Mouse (Mus musculus): Measurements from ENCODE around the gene Tubgcp4. TPM values are rescaled to one million over a fixed set of nuclear protein-coding genes. Genes with fewer than 3 reads are reported as not detected.

Tubgcp4 gene
- polyA plus RNA-seq, 1 experiment from 2014 or later, result 76.4 TPM

DNA sequence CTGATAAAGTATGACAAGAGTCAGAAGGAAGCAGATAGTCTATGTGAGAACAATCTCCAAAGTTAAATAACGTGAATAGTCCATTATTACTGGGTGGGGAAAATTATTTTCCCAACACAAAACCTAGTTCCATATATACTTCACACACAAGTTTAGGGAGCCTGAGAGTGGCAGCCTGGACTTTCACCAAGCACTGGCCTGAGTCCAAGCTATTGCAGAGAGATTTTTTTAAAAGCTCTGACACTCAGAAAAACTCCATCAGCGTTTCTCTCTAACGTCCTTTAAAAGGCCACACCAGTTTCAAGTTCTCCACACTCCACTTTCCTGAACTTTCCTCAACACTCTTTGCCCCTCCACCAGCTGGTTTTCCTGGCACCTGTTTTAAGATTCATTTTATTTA is 44.0 kb downstream of the Tubgcp4 start:
- no peak overlapping the region for H3K9ac ChIP-seq
- no peak overlapping the region for H3K4me2 ChIP-seq (replicated peaks)
- H3K36me3 ChIP-seq, result peaks cover 69% of the 10 kb centered on the region
- no peak overlapping the region for H3K4me3 ChIP-seq
- no peaks in the 10 kb centered on the region for H3K4me1 ChIP-seq
- no peak overlapping the region for H3K27ac ChIP-seq
- no peak for ATAC-seq (ENCODE audit: insufficient number of reproducible peaks, insufficient read depth, low FRiP score, low TSS enrichment)
- H3K27me3 ChIP-seq, result no peaks in the 10 kb centered on the region
- H3K9me3 ChIP-seq, result no peaks in the 10 kb centered on the region
- whole genome bisulfite sequencing, result 90% methylated on average over 3 of the region's 3 CpGs

DNA sequence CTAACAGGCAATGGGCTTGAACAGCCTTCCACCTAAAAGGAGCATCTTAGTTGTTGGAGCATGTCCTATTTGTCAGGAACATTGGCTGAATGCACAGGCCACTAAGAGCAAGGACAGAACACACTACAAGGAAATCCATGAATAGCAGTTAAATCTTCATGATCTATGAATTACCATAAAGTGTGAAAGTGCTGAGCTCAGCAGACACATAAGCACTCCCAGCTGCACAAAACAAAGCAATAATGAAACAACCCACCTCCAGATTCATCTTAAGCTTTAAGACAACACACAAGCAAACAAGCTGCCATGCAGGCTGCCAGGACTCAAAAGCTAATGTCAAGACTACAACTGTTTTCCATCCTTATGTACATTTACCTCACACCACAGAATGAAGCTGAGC is 48.7 kb downstream of the Tubgcp4 start:
- H3K4me2 ChIP-seq (replicated peaks), result no peak overlapping the region
- no peak overlapping the region for H3K9ac ChIP-seq
- H3K27ac ChIP-seq, result no peak overlapping the region
- no peaks in the 10 kb centered on the region for H3K4me1 ChIP-seq
- no peaks in the 10 kb centered on the region for H3K9me3 ChIP-seq
- no peaks in the 10 kb centered on the region for H3K27me3 ChIP-seq
- H3K36me3 ChIP-seq, result peaks cover 77% of the 10 kb centered on the region
- ATAC-seq (ENCODE audit: insufficient number of reproducible peaks, insufficient read depth, low FRiP score, low TSS enrichment), result no peak
- H3K4me3 ChIP-seq, result no peak overlapping the region

DNA sequence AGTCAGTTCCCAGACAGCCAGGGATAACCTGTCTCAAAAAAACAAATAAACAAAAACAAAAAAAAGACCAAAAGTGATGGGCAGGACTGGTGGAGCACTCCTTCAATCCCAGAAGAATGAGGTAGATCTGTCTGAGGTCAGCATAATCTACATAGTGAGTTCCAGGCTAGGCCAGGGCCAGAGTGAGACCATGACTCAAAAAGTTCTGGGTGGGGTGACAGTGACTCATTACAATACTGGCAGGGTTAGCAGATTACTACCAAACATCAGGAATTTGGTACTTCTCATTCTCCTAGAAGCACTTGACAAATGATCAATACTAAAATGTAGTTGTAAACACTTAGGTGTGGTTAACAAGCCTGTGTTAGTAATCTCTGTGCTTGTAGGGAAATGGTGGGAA is 49.5 kb downstream of the Tubgcp4 start:
- ATAC-seq (ENCODE audit: insufficient number of reproducible peaks, insufficient read depth, low FRiP score, low TSS enrichment), result no peak
- no peak overlapping the region for H3K4me2 ChIP-seq (replicated peaks)
- H3K36me3 ChIP-seq, result peaks cover 74% of the 10 kb centered on the region
- H3K4me1 ChIP-seq, result no peaks in the 10 kb centered on the region
- no peak overlapping the region for H3K4me3 ChIP-seq
- H3K9ac ChIP-seq, result no peak overlapping the region
- no peak overlapping the region for H3K27ac ChIP-seq
- no peaks in the 10 kb centered on the region for H3K27me3 ChIP-seq
- H3K9me3 ChIP-seq, result no peaks in the 10 kb centered on the region

DNA sequence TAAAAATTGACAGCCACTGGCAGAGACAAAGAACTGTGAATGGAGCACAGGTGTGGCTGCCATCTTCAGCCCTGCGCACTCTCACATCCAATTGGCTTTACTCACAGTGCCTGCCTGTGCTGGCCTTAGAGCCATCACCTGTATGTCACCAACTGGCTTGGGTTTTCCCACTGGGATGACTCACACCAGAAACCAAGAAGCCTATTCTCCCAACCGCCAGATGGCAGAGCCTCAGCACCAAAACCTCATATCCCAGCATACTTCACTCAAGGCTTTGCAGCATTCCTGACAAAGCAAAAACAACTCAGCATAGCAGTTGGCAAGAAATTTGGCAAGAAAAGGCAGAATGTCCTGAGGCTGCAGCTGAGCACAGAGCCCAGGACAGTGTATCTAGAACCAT is 52.6 kb downstream of the Tubgcp4 start:
- H3K36me3 ChIP-seq, result peaks cover 80% of the 10 kb centered on the region
- 92% methylated on average over 2 of the region's 2 CpGs for WGBS
- H3K27me3 ChIP-seq, result no peaks in the 10 kb centered on the region
- no peak overlapping the region for H3K27ac ChIP-seq
- no peaks in the 10 kb centered on the region for H3K9me3 ChIP-seq
- H3K4me1 ChIP-seq, result no peaks in the 10 kb centered on the region
- H3K4me3 ChIP-seq, result no peak overlapping the region
- no peak for ATAC-seq (ENCODE audit: insufficient number of reproducible peaks, insufficient read depth, low FRiP score, low TSS enrichment)
- H3K4me2 ChIP-seq (replicated peaks), result no peak overlapping the region
- no peak overlapping the region for H3K9ac ChIP-seq

DNA sequence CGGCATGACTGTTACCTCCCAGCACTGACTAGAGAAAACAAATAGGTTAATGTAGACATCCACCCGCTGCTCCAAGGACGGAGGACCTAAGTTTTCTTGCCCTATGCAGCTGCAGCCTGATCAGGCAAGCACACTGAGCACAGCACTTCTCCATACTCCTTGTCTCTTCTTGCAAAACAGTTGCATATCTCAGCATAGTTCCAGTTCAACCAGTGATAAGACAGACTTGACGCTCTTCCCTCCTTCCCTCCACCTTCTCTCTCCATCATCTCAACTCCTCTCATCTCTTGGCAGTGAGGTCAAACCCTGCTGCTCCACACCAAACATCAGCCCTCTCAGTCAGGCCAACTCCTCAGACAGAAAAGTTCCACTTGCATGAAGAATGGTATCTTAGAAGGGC is 57.7 kb downstream of the Tubgcp4 start:
- H3K36me3 ChIP-seq, result peaks cover 84% of the 10 kb centered on the region
- no peaks in the 10 kb centered on the region for H3K9me3 ChIP-seq
- no peak overlapping the region for H3K4me2 ChIP-seq (replicated peaks)
- no peak overlapping the region for H3K9ac ChIP-seq
- no peaks in the 10 kb centered on the region for H3K27me3 ChIP-seq
- WGBS, result 90% methylated on average over 4 of the region's 4 CpGs
- no peak overlapping the region for H3K27ac ChIP-seq
- H3K4me3 ChIP-seq, result no peak overlapping the region
- no peaks in the 10 kb centered on the region for H3K4me1 ChIP-seq
- no peak for ATAC-seq (ENCODE audit: insufficient number of reproducible peaks, insufficient read depth, low FRiP score, low TSS enrichment)

DNA sequence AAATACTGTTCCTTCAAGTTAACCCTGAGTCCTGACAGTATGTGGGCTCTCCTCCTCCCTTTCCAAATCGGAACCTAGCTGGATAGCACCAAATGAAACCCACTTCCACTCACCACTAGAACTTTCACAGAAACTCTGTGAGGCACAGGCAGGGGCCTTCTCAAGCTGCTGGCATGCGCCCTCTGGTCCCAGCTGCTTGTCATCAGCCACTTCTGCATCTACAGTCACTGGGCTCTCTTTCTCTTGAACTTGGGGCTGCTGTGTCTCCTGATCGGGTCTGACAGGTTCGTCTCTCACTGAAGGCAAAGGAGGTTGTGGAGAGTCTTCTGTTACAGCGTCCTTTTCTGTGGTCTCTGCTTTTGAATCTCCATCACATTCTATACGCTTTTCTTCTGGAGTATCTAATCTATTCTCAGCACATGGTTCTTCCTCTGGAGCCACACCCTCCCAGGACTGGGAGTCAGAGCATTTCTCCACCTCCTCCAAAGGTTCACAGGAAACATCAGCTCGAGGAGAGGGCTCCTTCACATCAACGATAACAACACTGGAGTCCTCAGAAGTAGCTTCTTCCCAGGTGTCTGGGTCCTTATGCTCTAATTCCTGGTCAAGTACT is 65.1 kb downstream of the Tubgcp4 start:
- Histone ChIP-seq H3K27me3 (no peaks in the 10 kb centered on the region), H3K36me3 (peaks cover 80% of the 10 kb centered on the region), H3K9me3 (no peaks in the 10 kb centered on the region), H3K4me1 (no peaks in the 10 kb centered on the region), H3K4me2 (replicated peaks) (no peak overlapping the region), H3K4me3 (no peak overlapping the region), H3K9ac (no peak overlapping the region), H3K27ac (no peak overlapping the region)
- 88% methylated on average over 8 of the region's 8 CpGs for WGBS
- ATAC-seq (ENCODE audit: insufficient number of reproducible peaks, insufficient read depth, low FRiP score, low TSS enrichment), result no peak

DNA sequence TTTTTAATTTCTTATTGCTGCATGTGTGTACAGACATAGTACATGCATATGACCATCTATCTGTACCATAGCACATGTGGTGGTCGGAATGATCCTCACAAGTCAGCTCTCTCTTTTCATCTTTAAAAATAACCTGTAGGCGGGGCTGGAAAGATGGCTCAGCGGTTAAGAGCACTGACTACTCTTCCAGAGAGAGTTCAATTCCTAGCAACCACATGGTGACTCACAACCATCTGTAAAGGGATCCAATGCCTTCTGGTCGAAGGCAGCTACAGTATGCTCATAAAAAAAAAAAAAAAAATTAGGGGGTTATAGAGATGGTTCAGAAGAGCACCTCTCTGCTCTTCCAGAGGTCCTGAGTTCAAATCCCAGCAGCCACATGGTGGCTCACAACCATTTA is 69.0 kb downstream of the Tubgcp4 start:
- Histone ChIP-seq H3K9me3 (no peaks in the 10 kb centered on the region), H3K4me1 (no peaks in the 10 kb centered on the region), H3K27me3 (no peaks in the 10 kb centered on the region), H3K36me3 (peaks cover 71% of the 10 kb centered on the region), H3K9ac (no peak overlapping the region), H3K27ac (no peak overlapping the region), H3K4me3 (no peak overlapping the region), H3K4me2 (replicated peaks) (no peak overlapping the region)
- WGBS, result 90% methylated on average over 4 of the region's 4 CpGs
- ATAC-seq (ENCODE audit: insufficient number of reproducible peaks, insufficient read depth, low FRiP score, low TSS enrichment), result no peak

DNA sequence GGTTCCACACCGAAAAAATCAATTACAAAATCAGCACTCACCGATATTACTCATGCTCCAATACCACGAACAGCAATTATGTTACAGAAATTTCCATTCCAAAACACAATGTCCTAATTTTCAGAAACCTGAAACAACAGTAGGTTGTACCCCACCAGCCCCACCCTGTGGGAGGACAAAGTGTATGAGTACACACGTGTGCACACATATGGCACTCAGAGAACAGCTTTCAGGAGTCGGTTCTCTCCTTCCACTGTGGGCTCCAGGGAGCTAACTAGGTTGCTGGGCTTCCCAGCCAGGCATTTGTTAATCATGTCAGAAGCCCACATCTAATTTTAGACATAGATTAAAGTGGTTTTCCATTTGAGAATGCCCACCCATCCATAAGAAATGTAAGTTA is 73.6 kb downstream of the Tubgcp4 start:
- ATAC-seq (ENCODE audit: insufficient number of reproducible peaks, insufficient read depth, low FRiP score, low TSS enrichment), result no peak
- Histone ChIP-seq H3K9me3 (no peaks in the 10 kb centered on the region), H3K36me3 (peaks cover 72% of the 10 kb centered on the region), H3K4me3 (no peak overlapping the region), H3K4me1 (no peaks in the 10 kb centered on the region), H3K9ac (no peak overlapping the region), H3K4me2 (replicated peaks) (no peak overlapping the region), H3K27ac (no peak overlapping the region), H3K27me3 (no peaks in the 10 kb centered on the region)
- 93% methylated on average over 5 of the region's 5 CpGs for WGBS

Other genes with a start within 250 kb of the Tubgcp4 start
- gene Ubr1, start 199.9 kb upstream of the Tubgcp4 start, polyA plus RNA-seq (2016; fragmentation: Nextera tagmentation; extraction: Ambion mirVana), result 28.5 and 29.3 TPM in 2 replicates
- gene Tmem62, start 193.6 kb upstream of the Tubgcp4 start, polyA plus RNA-seq (2016; fragmentation: Nextera tagmentation; extraction: Ambion mirVana), result 2.3 and 2.9 TPM in 2 replicates
- 41.6 and 41.7 TPM in 2 replicates for gene Ccndbp1, start 162.3 kb upstream of the Tubgcp4 start, polyA plus RNA-seq (2016; fragmentation: Nextera tagmentation; extraction: Ambion mirVana)
- 5.0 and 6.1 TPM in 2 replicates for gene Epb42, start 133.6 kb upstream of the Tubgcp4 start, polyA plus RNA-seq (2016; fragmentation: Nextera tagmentation; extraction: Ambion mirVana)
- gene Tgm5, start 84.8 kb upstream of the Tubgcp4 start, polyA plus RNA-seq (2016; fragmentation: Nextera tagmentation; extraction: Ambion mirVana), result not detected in 2 replicates
- gene Tgm7, start 60.9 kb upstream of the Tubgcp4 start, polyA plus RNA-seq (2016; fragmentation: Nextera tagmentation; extraction: Ambion mirVana), result not detected in 2 replicates
- 22.8 and 23.6 TPM in 2 replicates for gene Adal, start 30.2 kb upstream of the Tubgcp4 start, polyA plus RNA-seq (2016; fragmentation: Nextera tagmentation; extraction: Ambion mirVana)
- 23.1 and 25.4 TPM in 2 replicates for gene Lcmt2, start 30.0 kb upstream of the Tubgcp4 start, polyA plus RNA-seq (2016; fragmentation: Nextera tagmentation; extraction: Ambion mirVana)
- gene Zscan29, start 471 bp downstream of the Tubgcp4 start, polyA plus RNA-seq (2016; fragmentation: Nextera tagmentation; extraction: Ambion mirVana), result 11.4 and 11.6 TPM in 2 replicates
- gene Trp53bp1, start 100.8 kb downstream of the Tubgcp4 start, polyA plus RNA-seq (2016; fragmentation: Nextera tagmentation; extraction: Ambion mirVana), result 125 and 128 TPM in 2 replicates
- 3.9 and 4.4 TPM in 2 replicates for gene Map1a, start 118.9 kb downstream of the Tubgcp4 start, polyA plus RNA-seq (2016; fragmentation: Nextera tagmentation; extraction: Ambion mirVana)
- gene Ppip5k1, start 184.7 kb downstream of the Tubgcp4 start, polyA plus RNA-seq (2016; fragmentation: Nextera tagmentation; extraction: Ambion mirVana), result 13.4 and 13.9 TPM in 2 replicates
- gene Ckmt1, start 187.1 kb downstream of the Tubgcp4 start, polyA plus RNA-seq (2016; fragmentation: Nextera tagmentation; extraction: Ambion mirVana), result 10.2 and 13.0 TPM in 2 replicates
- gene Strc, start 216.5 kb downstream of the Tubgcp4 start, polyA plus RNA-seq (2016; fragmentation: Nextera tagmentation; extraction: Ambion mirVana), result 0.03 TPM in 1 of 2 replicates, not detected in the other
- gene Pdia3, start 243.1 kb downstream of the Tubgcp4 start, polyA plus RNA-seq (2016; fragmentation: Nextera tagmentation; extraction: Ambion mirVana), result 634 and 678 TPM in 2 replicates
- gene Catsper2, start 243.1 kb downstream of the Tubgcp4 start, polyA plus RNA-seq (2016; fragmentation: Nextera tagmentation; extraction: Ambion mirVana), result 2.1 and 4.2 TPM in 2 replicates

All from embryonic facial prominence, embryonic 12.5 days (tissue).